Mouse (Mus musculus) mesoderm, embryonic 11.5 days (tissue): Measurements from ENCODE around the gene Meis1.

Experiments used
- DNase-seq: peaks from one replicate; pipeline ENCODE4 v3.0.0-alpha.2; 2012; ENCODE audit warnings: low read depth, low spot score

The Meis1 gene

DNA sequence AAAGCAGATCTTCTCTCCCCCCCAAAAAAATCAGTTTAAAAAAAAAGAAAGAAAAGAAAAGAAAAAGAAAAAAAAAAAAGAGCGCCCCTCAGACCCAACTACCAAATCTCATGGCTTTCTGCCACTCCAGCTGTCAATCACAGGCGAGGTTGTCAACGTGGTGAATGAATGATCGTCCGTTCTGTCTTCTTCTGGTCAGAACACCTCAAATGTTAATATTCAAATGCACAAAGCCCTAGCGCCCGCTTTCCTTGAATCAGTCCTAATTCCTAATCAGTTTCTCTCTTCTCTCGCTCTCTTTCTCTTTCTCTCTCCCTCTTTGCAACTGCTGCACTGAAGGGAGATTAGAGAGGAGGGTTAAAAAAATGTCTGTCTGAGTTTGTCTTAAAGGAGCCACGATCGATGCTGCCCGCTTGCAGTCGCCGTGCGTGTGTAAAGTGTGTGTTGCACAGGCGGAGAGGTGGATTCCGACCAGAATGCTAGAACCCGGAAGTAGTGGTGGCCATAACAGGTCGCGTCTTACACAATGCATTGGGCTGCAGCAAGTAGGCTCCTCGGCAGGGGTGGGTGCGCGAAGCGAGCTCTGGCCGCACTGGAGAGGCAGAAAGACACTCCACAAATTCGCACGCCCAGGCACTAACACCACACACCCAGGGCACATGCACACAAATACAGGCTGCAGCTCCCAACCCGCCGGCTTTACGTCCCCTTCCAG, at the start of gene Meis1:
Gene Meis1 (minus strand): TSS at position 497 of the 715 bp plus-strand sequence.
- DNase-seq, result peak; percentile 94

DNA sequence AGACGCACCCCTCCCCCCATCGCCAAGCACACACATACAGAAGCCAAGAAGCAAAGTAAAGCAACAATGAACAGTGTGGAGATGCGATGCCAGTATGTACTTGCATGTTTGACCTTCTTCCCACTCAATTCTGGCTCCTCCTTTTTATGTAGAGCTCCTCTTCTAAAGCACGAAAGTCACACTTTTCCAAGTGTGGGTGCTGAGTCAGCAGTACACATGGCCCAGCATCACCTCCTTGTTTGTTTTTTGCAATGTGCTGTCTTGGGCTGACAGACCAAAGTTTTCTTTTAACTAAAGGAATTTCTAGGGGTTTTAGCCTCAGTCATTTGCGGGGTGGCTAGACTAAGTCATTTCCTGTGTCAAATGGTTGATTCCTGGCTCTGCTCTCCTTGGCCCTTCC, 48.5 kb upstream of the Meis1 start:
- DNase-seq, result no peak

DNA sequence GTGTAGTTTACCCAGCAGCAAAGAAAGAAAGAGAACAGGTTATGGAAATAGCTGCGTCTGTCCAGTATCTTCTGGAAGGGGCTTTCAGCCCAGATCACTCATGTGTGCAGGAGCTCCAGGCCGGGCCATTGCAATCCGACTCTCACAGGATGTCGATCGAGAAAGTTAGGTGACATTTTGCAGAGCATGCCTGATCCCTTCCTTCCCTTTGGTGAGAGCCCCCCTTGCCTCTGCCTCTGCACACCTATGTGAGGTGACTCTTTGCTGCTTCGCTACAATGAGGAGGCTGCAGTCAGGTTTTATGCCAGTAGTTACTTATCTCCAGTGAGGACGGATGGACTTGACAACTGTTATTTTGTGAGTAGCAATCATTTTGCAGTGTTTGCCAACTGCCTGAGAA, 30.5 kb upstream of the Meis1 start:
- DNase-seq, result no peak

GRCm38 (mm10) chr11:19036595-19037166, 17.9 kb upstream of the Meis1 start:
- DNase-seq, result no peak

- no peak for DNase-seq
These were observed 8.1 kb upstream of the Meis1 start for GRCm38 (mm10) chr11:19026581-19027561.

GRCm38 (mm10) chr11:19025976-19026520, 7.3 kb upstream of the Meis1 start:
- DNase-seq, result no peak

DNA sequence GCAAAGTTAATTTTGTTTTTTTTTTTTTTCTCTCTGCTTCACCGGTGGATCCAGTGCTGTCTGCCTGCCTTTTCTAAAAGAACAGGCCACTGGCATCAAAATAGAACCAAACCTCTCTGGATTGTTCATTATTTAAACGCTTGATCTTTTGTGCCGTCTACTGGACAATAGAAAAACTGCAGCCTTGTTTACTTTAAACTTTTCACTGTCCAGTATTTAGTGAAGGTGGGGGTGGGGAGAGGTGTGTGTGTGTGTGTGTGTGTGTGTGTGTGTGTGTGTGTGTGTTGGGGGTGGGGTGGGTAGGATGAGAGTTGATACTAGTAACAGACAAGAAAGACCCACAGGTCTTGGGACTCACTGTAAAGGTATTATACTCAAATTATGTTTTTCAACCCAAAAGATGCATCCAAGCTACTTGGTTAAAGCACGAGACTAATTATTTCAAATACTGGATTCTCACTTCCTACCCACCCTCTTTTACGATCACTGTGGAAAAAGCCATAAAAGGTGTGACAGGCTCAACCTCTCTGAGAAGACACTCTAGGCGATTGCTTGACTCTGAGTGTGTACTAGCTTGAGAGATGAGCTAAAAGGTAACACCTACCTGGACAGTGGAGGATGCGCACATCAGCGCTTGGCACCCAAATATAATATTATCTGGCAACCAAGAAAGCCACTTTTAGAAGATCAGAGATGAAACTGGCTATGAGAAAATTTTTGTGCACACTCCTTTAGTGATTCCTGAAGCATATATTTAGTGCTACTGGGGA, 5.9 kb upstream of the Meis1 start:
- DNase-seq, result no peak

GRCm38 (mm10) chr11:19023356-19023755, 4.6 kb upstream of the Meis1 start:
- no peak for DNase-seq

- no peak for DNase-seq
These were observed 3.8 kb upstream of the Meis1 start for GRCm38 (mm10) chr11:19022576-19022975.

DNA sequence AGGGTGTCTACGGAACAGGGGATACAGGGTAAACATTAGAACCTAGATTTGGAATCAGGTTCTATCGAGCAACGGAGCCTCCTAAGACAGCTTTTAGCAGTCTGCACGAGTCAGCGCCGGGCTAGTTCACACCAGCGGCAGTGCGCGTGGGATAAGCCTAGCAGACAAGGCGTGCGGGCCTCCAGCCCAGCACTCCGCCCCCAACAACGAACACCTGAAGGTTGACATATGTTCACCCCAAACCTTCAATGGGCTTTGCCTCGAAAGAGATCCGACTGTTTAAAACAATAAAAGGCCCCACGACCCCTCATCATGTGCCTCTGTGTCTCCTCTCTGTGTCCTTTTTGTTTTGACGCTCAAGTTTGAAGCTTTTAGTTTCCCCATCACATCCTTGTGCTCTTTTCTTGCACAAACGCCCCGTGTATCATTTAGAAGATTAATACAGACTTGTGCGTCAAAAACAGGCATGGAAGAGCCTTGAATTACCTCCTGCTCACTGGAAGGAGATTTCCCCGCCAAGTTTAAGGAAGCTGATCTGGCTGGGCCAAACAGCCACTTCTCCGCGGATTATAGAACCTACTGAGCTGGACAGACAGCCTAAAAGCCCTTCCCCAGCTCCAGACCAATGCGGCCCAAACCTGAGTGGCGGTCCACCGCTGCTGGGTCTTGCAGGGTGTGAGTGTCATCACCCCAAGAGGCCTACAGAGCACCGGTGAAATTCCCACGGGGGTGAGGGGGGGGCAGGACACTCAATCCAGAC, 2.3 kb upstream of the Meis1 start:
- no peak for DNase-seq

- peak; percentile 97 for DNase-seq
These were observed 1.6 kb upstream of the Meis1 start for GRCm38 (mm10) chr11:19020371-19020824.

DNA sequence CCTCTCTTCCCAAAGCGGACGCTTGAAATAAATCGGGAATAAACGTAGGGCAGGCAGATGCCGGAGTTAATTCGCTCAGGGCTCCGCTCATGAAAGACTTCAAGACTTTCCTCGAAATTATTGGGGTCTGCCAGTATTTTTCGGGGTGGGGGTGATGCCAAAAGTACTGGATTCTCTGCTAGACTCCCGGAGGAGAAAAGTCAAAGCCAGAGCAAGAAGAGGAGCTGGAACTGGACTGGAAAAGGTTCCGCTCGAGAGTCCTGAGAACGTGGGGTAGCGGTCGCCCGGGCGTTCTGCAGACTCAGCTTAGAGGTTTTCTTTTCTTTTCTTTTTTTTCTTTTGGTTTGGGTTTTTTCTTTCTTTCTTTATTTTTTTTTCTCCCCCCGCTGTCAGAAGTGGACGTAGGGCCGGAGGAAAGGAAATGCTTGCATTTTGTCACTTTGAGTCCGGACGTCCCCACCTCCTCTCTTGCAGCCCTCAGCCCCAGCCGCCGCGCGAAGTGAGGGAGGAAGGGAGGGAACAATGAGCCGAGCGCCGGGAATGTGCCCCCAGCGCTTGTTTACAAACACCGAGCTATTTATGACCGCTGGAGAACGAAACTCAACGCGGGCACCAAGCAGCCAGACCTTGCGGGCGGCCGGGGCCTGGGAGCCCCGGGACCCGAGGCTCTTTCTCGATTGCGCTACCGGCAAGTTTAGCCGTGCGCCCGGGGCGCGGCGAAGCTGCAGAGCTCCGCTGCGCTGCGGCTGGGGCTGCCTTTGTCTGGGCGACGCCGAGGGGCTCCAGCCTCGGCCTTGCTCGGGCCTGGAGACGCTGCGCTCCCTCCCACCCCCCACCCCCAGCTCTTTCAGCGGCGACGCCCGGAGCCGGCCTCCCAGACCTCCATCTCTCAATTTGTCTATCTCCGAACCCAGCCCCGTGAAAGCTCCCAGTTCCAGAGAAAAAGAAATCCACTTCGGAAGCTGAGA, 703 bp upstream of the Meis1 start:
- no peak for DNase-seq

- no peak for DNase-seq
These were observed 919 bp downstream of the Meis1 start for GRCm38 (mm10) chr11:19017719-19018413.

DNA sequence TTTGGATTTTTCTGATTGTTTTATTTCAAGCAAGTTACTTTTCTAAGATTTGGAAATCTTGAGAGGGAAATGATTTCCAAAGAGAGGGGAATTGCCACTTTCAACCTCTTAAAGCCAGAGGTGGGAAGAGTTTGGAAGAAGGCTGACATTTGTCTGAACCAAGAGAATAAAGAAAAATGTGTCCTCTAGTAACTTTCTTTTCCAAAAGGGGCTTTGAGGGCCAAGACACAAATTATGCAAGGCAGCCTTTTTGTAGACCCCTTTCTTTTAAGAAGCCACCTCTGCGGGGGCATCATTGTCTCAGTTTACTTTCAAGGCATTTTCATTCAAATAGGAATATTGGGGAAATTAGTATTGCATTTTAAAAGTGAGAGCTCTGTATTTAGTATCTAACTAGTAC, 1.5 kb downstream of the Meis1 start:
- DNase-seq, result no peak

DNA sequence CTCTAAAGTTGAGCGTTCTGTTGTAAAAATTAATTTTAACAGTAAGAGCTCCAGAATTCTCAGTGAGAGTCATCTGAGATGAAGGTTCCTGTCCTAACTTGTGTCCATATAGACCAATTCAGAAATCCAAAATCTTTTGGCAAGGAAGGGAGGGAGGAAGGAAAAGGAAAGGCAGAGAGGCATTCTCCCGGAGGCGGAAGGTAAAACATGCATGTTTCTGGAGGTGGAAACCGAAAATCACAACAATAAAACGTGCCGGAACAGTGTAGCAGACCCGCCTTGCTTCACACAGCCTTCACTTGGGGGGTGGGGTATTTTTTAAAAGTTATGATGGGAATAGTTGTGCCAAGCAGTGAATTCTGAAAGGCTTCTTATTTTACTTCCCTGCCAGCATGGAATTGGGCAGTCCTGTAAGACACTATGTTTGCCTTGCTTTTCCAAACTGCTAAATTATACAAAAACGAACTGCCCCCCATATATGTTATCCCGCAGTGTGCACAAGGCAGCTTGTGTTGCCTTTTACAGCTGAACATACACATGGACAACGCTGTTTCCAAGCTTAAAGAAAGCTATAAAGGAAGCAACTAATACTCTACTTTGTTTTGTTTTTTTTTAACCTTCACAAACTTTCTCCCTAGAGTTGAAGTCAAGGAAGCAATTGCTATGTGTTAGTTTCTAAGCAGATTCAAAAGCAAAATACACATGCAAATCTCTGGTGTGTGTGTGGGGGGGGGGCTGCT, 2.1 kb downstream of the Meis1 start:
- no peak for DNase-seq

GRCm38 (mm10) chr11:19015731-19016461, 2.9 kb downstream of the Meis1 start:
- no peak for DNase-seq

DNA sequence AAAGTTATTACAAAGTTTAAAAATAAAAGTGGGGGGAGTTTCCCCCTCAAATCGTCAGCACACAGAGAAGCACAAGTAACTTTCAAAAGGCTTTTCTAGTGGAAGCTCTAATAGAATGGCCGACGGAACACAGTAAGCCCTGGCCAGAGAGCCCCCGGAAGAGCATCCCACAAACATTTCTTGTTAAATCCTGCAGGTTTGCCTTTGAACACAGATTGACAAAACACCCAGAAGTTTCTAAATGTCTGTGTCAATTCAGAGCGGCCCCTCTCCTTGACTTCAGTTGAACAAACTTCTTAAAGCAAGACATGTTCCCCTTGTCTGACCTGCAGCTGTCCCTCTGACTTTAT, 3.4 kb downstream of the Meis1 start:
- no peak for DNase-seq
